Mouse (Mus musculus) regulatory T cell (primary cell): ENCODE measurements around the gene Dbndd1.
"Not testable (repeated sequence)": the region's sequence is repeated elsewhere in the genome, so short reads cannot be mapped to it uniquely, and the experiment has no call there.

Experiments
- in situ Hi-C: fragments of 300-600 bp; cut with MboI, MseI; formaldehyde crosslinking; loops from one replicate; pipeline ENCODE4 v1.15.1; 2025; ENCODE audit warnings: high pct_unique_total_duplicates

Gene Dbndd1

GRCm38 (mm10) chr8:123514781-123515539, at the start of gene Dbndd1:
TSS of gene Dbndd1 (minus strand) at chr8:123515463.
- in situ Hi-C loops = no loop called here

GRCm38 (mm10) chr8:123564221-123564620, 49.0 kb upstream of the Dbndd1 start:
- in situ Hi-C loops = loop anchor here (25.0 kb wide), 1 partner anchor 1002 kb away; the partner anchor contains the start of genes Cdt1 and Piezo1

GRCm38 (mm10) chr8:123537641-123538040, 22.4 kb upstream of the Dbndd1 start:
- in situ Hi-C loops = loop anchor here (5.0 kb wide), 1 partner anchor 85 kb away; no protein-coding TSS in a partner anchor

- in situ Hi-C loops = loop anchor here (5.0 kb wide), 1 partner anchor 85 kb away; no protein-coding TSS in a partner anchor
These were observed 21.7 kb upstream of the Dbndd1 start for GRCm38 (mm10) chr8:123536990-123537380.

- in situ Hi-C loops = loop anchor here (5.0 kb wide), 1 partner anchor 86 kb away; no protein-coding TSS in a partner anchor
These were observed 21.2 kb upstream of the Dbndd1 start for GRCm38 (mm10) chr8:123536242-123536989.

- in situ Hi-C loops = no loop called here
These were observed 12.6 kb upstream of the Dbndd1 start for GRCm38 (mm10) chr8:123527720-123528489.

- in situ Hi-C loops = not testable (repeated sequence)
These were observed 4.8 kb upstream of the Dbndd1 start for GRCm38 (mm10) chr8:123520048-123520447.

- in situ Hi-C loops = no loop called here
These were observed 3.4 kb upstream of the Dbndd1 start, which contains the start of gene Gas8 for GRCm38 (mm10) chr8:123518667-123519066. TSS of gene Gas8 (plus strand) at chr8:123518834.

- in situ Hi-C loops = no loop called here
These were observed 2.9 kb upstream of the Dbndd1 start for GRCm38 (mm10) chr8:123518172-123518571.

- in situ Hi-C loops = no loop called here
These were observed 1.3 kb upstream of the Dbndd1 start for GRCm38 (mm10) chr8:123516596-123516995.

GRCm38 (mm10) chr8:123515540-123515897, 256 bp upstream of the Dbndd1 start:
- in situ Hi-C loops = no loop called here

- in situ Hi-C loops = no loop called here
These were observed 1.1 kb downstream of the Dbndd1 start for GRCm38 (mm10) chr8:123514136-123514535.

GRCm38 (mm10) chr8:123510819-123511218, 4.4 kb downstream of the Dbndd1 start:
- in situ Hi-C loops = no loop called here

- in situ Hi-C loops = no loop called here
These were observed 8.1 kb downstream of the Dbndd1 start for GRCm38 (mm10) chr8:123507153-123507552.

GRCm38 (mm10) chr8:123505695-123506094, 9.6 kb downstream of the Dbndd1 start:
- in situ Hi-C loops = no loop called here

GRCm38 (mm10) chr8:123505267-123505666, 10.0 kb downstream of the Dbndd1 start:
- in situ Hi-C loops = no loop called here

GRCm38 (mm10) chr8:123504591-123505195, 10.6 kb downstream of the Dbndd1 start:
- in situ Hi-C loops = no loop called here

GRCm38 (mm10) chr8:123503801-123504467, 11.3 kb downstream of the Dbndd1 start:
- in situ Hi-C loops = no loop called here

GRCm38 (mm10) chr8:123502192-123502591, 13.1 kb downstream of the Dbndd1 start:
- in situ Hi-C loops = no loop called here

- in situ Hi-C loops = loop anchor here (5.0 kb wide), 1 partner anchor 107 kb away; no protein-coding TSS in a partner anchor
These were observed 15.7 kb downstream of the Dbndd1 start for GRCm38 (mm10) chr8:123499556-123499955.

GRCm38 (mm10) chr8:123498963-123499362, 16.3 kb downstream of the Dbndd1 start:
- in situ Hi-C loops = loop anchor here (5.0 kb wide), 1 partner anchor 107 kb away; no protein-coding TSS in a partner anchor
